Mouse (Mus musculus) stomach, embryonic 16.5 days (tissue): ENCODE measurements around the gene Ttc26. TPM values are rescaled to one million over a fixed set of nuclear protein-coding genes. Genes with fewer than 3 reads are reported as not detected.

ENCODE experiments used
- ATAC-seq: fragments of 200-750 bp; cut with Nextera tagmentation; 2 replicates; pipeline ENCODE4 v1.8.0; 2017; ENCODE audit warnings: moderate number of reproducible peaks, moderate TSS enrichment; ENCODE audit not compliant: insufficient read depth, low FRiP score
- H3K27ac ChIP-seq: fragments of 300-500 bp; sonication (generic); 2 replicates; pipeline ENCODE4 v1.5.1; 2014; ENCODE audit warnings: low read length
- H3K27me3 ChIP-seq: fragments of 300-500 bp; sonication (generic); 2 replicates; pipeline ENCODE4 v1.6.1; 2014; ENCODE audit warnings: low read length, control low read depth, mixed read lengths; ENCODE audit not compliant: control insufficient read depth, insufficient read depth
- H3K36me3 ChIP-seq: fragments of 300-500 bp; sonication (generic); 2 replicates; pipeline ENCODE4 v1.6.1; 2014; ENCODE audit warnings: low read length; ENCODE audit not compliant: control insufficient read depth, insufficient read depth
- H3K4me1 ChIP-seq: fragments of 300-500 bp; sonication (generic); 2 replicates; pipeline ENCODE4 v1.6.1; 2014; ENCODE audit warnings: low read length, control low read depth, mixed read lengths; ENCODE audit not compliant: control insufficient read depth, insufficient read depth
- H3K4me2 ChIP-seq: fragments of 300-500 bp; sonication (generic); 2 replicates; pipeline ENCODE4 v1.6.1; 2014; ENCODE audit warnings: low read depth, low read length, mixed read lengths
- H3K4me3 ChIP-seq: fragments of 300-500 bp; sonication (generic); replicated peaks from 2 replicates; pipeline ENCODE4 v1.5.1; 2014; ENCODE audit warnings: mild to moderate bottlenecking, low read length
- H3K9ac ChIP-seq: fragments of 300-500 bp; sonication (generic); 2 replicates; pipeline ENCODE4 v1.6.1; 2014; ENCODE audit warnings: low read length
- H3K9me3 ChIP-seq: fragments of 300-500 bp; sonication (generic); replicated peaks from 2 replicates; pipeline ENCODE4 v1.6.1; 2016; ENCODE audit warnings: low read length, control low read depth; ENCODE audit not compliant: control insufficient read depth
- WGBS: fragments of 180-500 bp; shearing (Covaris S2); extraction: QIAGEN DNeasy Blood & Tissue Kit; methylation state at CpG from one replicate; pipeline ENCODE4 v1.1.7; 2014; 5-methylcytosine and 5-hydroxymethylcytosine counted together
- polyA plus RNA-seq: library from polyadenylated mRNA; unstranded; fragments of >200 nt; fragmentation: Nextera tagmentation; extraction: Ambion mirVana; gene quantifications from 2 replicates; pipeline ENCODE4 v1.2.1, GENCODE M21; 2015

Ttc26 gene
- polyA plus RNA-seq, 1 experiment from 2014 or later = 4.6 TPM

DNA sequence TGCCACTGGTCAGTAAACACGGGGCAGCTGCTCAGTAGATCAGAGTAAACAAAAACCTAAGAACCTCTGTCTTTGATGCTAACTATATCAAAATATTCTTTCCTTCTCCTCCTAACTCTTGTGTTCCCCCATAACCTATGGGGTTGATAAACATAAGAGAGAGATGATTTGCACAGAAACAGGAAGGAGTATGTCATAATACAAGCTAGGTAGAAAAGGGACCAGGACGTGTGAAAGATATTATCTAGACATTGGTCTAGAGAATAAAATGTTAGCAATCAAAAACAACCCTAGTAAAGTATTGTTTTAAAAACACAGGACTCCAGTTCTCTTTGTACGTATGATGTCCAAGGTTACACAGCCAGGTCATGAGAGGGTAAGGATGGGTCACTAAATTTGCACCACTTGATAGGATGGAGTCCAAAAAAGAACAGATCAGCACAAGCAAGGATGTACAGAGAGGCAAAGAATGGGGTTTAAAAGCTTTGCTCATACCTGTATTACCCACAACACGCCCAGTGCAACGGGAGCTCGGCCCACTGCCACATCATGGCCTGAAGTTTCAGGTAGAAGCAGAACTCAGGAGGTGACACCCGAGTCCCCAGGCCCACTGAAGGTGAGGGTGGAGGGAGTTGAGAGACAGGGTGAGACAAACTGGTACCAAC lies 37.1 kb upstream of the Ttc26 start:
- no peaks in the 10 kb centered on the region for H3K27me3 ChIP-seq
- 77% methylated on average over 7 of the region's 7 CpGs for WGBS

DNA sequence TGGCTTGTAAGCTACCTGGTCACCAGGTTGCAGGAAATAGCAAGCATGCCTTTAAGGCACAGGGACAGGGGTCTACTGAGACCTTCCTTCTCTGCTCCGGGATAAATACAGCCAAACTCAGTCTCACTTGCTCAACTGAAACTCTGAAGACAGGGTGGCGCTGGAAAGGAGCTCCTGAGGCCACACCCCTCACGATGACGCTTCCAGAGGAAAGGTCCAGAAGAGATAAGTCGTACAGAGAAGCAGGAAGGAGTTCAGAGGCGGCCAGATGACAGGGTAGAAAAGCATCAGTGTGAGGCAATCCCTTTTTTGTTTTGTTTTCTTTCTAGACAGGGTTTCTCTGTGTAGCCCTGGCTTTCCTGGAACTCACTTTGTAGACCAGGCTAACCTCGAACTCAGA lies 35.5 kb upstream of the Ttc26 start:
- 39% methylated on average over 7 of the region's 7 CpGs for WGBS

More for the DNA sequence above, 37.1 kb upstream of the Ttc26 start:
- H3K9ac ChIP-seq = no peak overlapping the region
- no peaks in the 10 kb centered on the region for H3K9me3 ChIP-seq
- no peaks in the 10 kb centered on the region for H3K36me3 ChIP-seq
- no peak overlapping the region for H3K4me3 ChIP-seq
- no peak overlapping the region for H3K27ac ChIP-seq
- no peak for ATAC-seq
- H3K4me2 ChIP-seq = no peak overlapping the region
- peaks cover 14% of the 10 kb centered on the region for H3K4me1 ChIP-seq

DNA sequence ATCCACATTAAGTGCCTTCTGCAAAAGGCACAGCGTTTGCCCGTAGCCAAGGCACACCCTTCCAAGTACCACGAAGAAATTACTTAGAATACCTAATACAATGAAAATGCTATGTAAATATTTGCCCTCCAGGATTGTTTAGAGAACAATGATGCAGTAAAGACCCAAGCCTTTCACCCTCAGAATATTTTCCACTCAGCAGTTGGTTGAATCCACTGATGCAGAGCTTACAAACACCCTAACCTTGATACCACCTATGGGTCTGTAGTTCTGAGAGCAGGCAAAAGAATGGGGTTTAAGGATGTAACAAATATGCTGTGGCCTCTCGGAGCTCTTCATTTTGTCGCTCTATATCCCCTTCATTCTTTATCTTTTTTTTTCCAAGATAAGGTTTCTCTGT lies 33.4 kb upstream of the Ttc26 start:
- Histone ChIP-seq H3K4me1 (peaks cover 9% of the 10 kb centered on the region), H3K9me3 (no peaks in the 10 kb centered on the region), H3K27me3 (no peaks in the 10 kb centered on the region; the same call in 1 of the 2 replicates), H3K9ac (no peak overlapping the region), H3K27ac (no peak overlapping the region), H3K4me2 (no peak overlapping the region), H3K36me3 (no peaks in the 10 kb centered on the region), H3K4me3 (no peak overlapping the region)
- WGBS = 63% methylated on average over 5 of the region's 5 CpGs
- ATAC-seq = no peak

More for the DNA sequence above, 35.5 kb upstream of the Ttc26 start:
- peak; percentile 68; the same call in 1 of the 2 replicates for ATAC-seq
- no peak overlapping the region for H3K4me3 ChIP-seq
- H3K9me3 ChIP-seq = no peaks in the 10 kb centered on the region
- 0 out of 2 replicates have a peak overlapping the region, but pooled peaks have one; percentile 20 for H3K4me2 ChIP-seq
- 0 out of 2 replicates have a peak overlapping the region, but pooled peaks have one; percentile 51 for H3K27ac ChIP-seq
- no peaks in the 10 kb centered on the region for H3K27me3 ChIP-seq
- no peaks in the 10 kb centered on the region for H3K36me3 ChIP-seq
- H3K9ac ChIP-seq = no peak overlapping the region
- H3K4me1 ChIP-seq = peaks cover 18% of the 10 kb centered on the region

DNA sequence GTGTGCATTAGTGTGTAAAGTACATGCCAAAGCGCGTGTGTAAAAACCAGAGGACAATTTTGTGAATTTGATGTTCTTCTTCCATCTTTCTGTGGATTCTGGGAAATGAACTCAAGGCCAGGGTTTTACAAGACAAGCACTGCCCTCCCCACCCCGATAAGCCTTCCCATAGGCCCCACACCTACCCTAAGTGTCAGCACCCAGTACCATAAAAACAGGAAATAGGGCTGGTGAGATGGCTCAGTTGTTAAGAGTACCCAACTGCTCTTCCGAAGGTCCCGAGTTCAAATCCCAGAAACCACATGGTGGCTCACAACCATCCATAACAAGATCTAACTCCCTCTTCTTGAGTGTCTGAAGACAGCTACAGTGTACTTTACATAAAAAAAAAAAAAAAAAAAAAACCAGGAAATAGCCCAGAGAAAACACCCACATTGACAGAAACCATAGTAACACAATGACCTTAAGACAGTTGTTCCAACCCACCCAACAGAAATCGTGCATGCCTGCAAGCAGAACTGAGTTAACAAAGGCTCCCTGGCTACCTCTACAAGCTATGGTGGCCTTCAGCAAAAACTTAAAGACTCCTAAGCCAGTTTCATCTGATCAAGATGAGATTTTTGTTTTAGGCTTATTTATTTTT lies 32.3 kb upstream of the Ttc26 start:
- Histone ChIP-seq H3K4me1 (peaks cover 4% of the 10 kb centered on the region), H3K27me3 (peaks cover 5% of the 10 kb centered on the region; the same call in 1 of the 2 replicates), H3K27ac (no peak overlapping the region), H3K9me3 (no peaks in the 10 kb centered on the region), H3K9ac (no peak overlapping the region), H3K4me2 (no peak overlapping the region), H3K36me3 (no peaks in the 10 kb centered on the region), H3K4me3 (no peak overlapping the region)
- no peak for ATAC-seq
- 89% methylated on average over 6 of the region's 6 CpGs for WGBS

DNA sequence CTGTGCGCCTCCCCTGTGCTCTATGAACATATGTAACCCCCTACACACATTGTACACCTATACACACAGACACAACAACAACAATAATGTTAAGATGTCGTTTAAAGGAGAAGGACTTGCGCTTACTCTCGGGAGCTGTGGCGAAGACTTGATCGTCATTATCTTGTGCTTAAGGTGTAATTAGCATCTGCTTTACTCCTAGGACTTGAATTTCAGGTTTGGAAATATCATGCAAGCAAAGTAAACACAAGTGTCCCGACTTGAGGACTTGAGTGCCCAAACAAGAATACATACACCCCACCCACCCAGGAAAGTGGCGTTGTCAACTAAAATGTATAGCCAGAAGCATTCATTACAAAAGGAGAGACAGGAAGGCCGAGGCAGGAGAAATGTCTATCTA lies 31.5 kb upstream of the Ttc26 start:
- H3K9me3 ChIP-seq = no peaks in the 10 kb centered on the region
- ATAC-seq = no peak
- 61% methylated on average over 9 of the region's 9 CpGs for WGBS
- peaks cover 5% of the 10 kb centered on the region; the same call in 1 of the 2 replicates for H3K27me3 ChIP-seq
- peaks cover 6% of the 10 kb centered on the region for H3K4me1 ChIP-seq
- H3K4me2 ChIP-seq = no peak overlapping the region
- no peak overlapping the region for H3K9ac ChIP-seq
- H3K36me3 ChIP-seq = no peaks in the 10 kb centered on the region
- H3K27ac ChIP-seq = no peak overlapping the region
- H3K4me3 ChIP-seq = no peak overlapping the region

DNA sequence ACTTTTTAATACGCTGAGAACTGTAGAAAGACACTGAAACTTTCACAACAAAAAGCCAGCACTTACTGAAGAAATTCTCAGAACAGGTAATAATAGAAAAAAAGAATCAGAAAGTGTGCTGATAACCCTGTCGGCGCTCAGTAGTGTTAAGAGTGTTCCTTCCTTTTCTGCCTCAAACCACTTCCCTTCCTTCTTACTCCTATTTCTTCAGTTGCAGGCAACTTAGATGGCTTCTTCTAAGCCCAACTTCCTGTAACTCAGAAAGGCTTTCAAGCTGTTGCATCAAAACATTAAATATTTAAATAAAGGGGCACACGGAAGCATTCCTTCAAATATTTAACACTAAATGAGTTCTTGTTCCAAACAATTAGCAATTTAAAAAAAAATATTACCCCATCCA lies 29.3 kb upstream of the Ttc26 start:
- H3K27ac ChIP-seq = no peak overlapping the region
- 62% methylated on average over 4 of the region's 4 CpGs for WGBS
- H3K36me3 ChIP-seq = no peaks in the 10 kb centered on the region
- H3K27me3 ChIP-seq = peaks cover 5% of the 10 kb centered on the region
- peaks cover 15% of the 10 kb centered on the region for H3K4me1 ChIP-seq
- ATAC-seq = no peak
- no peak overlapping the region for H3K4me2 ChIP-seq
- H3K9ac ChIP-seq = no peak overlapping the region
- H3K9me3 ChIP-seq = no peaks in the 10 kb centered on the region
- no peak overlapping the region for H3K4me3 ChIP-seq

DNA sequence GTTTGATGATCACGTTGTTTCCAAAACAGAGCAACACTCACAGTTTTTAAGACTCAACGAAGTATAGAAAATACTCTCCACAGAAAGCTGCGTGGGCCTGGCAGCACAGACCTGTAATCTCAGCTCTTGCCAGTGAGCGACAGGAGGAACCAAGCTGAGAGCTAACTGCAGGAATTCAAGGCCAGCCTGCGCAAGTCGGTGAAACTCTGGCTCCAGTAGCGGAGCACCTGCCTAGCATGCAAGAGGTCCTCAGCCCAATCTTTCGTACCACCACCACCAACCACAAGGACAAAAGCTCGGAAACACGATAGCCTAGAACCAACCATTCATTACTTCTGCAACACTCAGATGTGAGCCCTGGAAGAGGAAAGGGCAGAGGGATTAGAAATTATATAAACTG lies 28.8 kb upstream of the Ttc26 start:
- H3K27me3 ChIP-seq = peaks cover 5% of the 10 kb centered on the region
- whole genome bisulfite sequencing = 29% methylated on average over 10 of the region's 10 CpGs

DNA sequence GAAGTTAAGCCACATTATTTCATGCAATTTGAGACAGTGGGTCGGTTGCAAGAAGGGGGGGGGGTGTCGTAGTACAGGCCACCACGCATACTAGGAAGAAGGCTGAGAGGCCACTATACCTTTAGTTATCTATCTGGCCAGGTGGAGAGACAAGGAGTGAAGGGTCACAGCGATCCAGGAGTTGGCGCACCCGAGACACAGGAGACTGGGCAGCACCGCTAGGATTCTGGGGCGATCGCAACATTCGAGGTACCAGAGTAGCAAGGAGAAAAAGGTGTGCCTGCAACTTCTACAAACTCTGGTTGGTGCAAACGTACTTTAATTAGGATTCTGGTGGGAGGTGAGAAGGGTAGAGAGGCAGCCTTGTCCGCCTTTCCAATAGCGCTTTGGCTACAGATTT lies 28.1 kb upstream of the Ttc26 start:
- Histone ChIP-seq H3K4me1 (peaks cover 15% of the 10 kb centered on the region), H3K9me3 (no peaks in the 10 kb centered on the region), H3K4me3 (peak overlapping the region; percentile 75), H3K36me3 (no peaks in the 10 kb centered on the region), H3K27me3 (peaks cover 5% of the 10 kb centered on the region), H3K4me2 (peak overlapping the region; percentile 66), H3K27ac (no peak overlapping the region), H3K9ac (peak overlapping the region; percentile 81)
- 17% methylated on average over 13 of the region's 13 CpGs for WGBS
- no peak for ATAC-seq

More for the DNA sequence above, 28.8 kb upstream of the Ttc26 start:
- no peaks in the 10 kb centered on the region for H3K9me3 ChIP-seq
- peak overlapping the region; percentile 75 for H3K4me3 ChIP-seq
- H3K36me3 ChIP-seq = no peaks in the 10 kb centered on the region
- H3K27ac ChIP-seq = no peak overlapping the region
- peak overlapping the region; percentile 66 for H3K4me2 ChIP-seq
- H3K9ac ChIP-seq = no peak overlapping the region
- H3K4me1 ChIP-seq = peaks cover 15% of the 10 kb centered on the region
- ATAC-seq = no peak
